Mouse (Mus musculus): ENCODE results near the gene Bbs9.

DNA sequence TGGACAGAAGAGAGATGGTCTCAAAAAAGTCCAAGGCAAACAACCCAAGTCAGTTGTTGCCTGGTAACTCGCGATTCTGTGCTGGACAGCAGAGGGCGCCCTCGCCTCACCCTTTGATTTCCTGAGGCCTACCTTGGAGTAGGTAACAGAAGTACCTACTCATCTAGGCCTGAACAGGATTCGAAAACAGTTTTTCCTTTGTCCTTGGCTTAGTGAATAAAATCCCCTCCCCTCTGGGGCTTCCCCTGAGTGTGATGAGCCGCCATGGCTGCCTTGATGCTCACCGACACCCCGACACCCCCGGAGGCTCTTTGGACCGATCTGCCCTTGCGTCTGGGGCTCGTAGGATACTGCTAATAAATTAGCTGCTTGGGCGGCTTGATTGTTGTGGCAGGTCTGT lies 82.0 kb downstream of the Bbs9 start:
- TF ChIP-seq CTCF (IDR thresholded peaks at IDR 0.05; ENCODE audit: control insufficient read depth, insufficient read depth, low read length) (peak; percentile 84), POLR2A (IDR thresholded peaks at IDR 0.05; ENCODE audit: borderline replicate concordance, control insufficient read depth, low read depth, low read length) (no peak)
